Mouse (Mus musculus) erythroblast, embryonic 14.5 days (primary cell): ENCODE measurements around the gene Ceacam19. TPM values are rescaled to one million over a fixed set of nuclear protein-coding genes. Genes with fewer than 3 reads are reported as not detected.

Experiments
- H3K27me3 ChIP-seq: 2 replicates; pipeline ENCODE4 v1.6.1; 2012; ENCODE audit warnings: inconsistent platforms; ENCODE audit not compliant: control insufficient read depth
- H3K36me3 ChIP-seq: 2 replicates; pipeline ENCODE4 v1.6.1; 2012; ENCODE audit warnings: mild to moderate bottlenecking, inconsistent platforms; ENCODE audit not compliant: control insufficient read depth
- H3K4me1 ChIP-seq: 2 replicates; pipeline ENCODE4 v1.6.1; 2012; ENCODE audit warnings: inconsistent platforms; ENCODE audit not compliant: control insufficient read depth
- H3K4me3 ChIP-seq: replicated peaks from 2 replicates; pipeline ENCODE3; 2012; ENCODE audit warnings: moderate library complexity, mild to moderate bottlenecking, inconsistent platforms
- H3K9me3 ChIP-seq: 2 replicates; pipeline ENCODE4 v1.6.1; 2012; ENCODE audit warnings: low read length, inconsistent platforms, mixed read lengths; ENCODE audit not compliant: control insufficient read depth
- GATA1 ChIP-seq: IDR thresholded peaks from 2 replicates; pipeline ENCODE4 v1.6.1; 2012; ENCODE audit warnings: low read length, inconsistent platforms, mixed read lengths
- TAL1 ChIP-seq: IDR thresholded peaks from 3 replicates; pipeline ENCODE4 v1.6.1; 2012; ENCODE audit warnings: low read length, inconsistent platforms, mixed read lengths
- polyA plus RNA-seq: library from polyadenylated mRNA; stranded (reverse); fragments of >175 nt; gene quantifications from 2 replicates; pipeline ENCODE4 v1.2.3, GENCODE M21; 2012

The Ceacam19 gene
- polyA plus RNA-seq, 1 experiment, result not detected

GRCm38 (mm10) chr7:19867751-19868399, 19.9 kb downstream of the Ceacam19 start:
- H3K9me3 ChIP-seq, result no peaks in the 10 kb centered on the region
- no peaks in the 10 kb centered on the region for H3K4me1 ChIP-seq
- H3K4me3 ChIP-seq, result no peak overlapping the region
- no peaks in the 10 kb centered on the region for H3K27me3 ChIP-seq
- H3K36me3 ChIP-seq, result no peaks in the 10 kb centered on the region
- TF ChIP-seq GATA1 (no peak), TAL1 (no peak)

- Histone ChIP-seq H3K9me3 (no peaks in the 10 kb centered on the region), H3K4me1 (no peaks in the 10 kb centered on the region), H3K36me3 (no peaks in the 10 kb centered on the region), H3K27me3 (no peaks in the 10 kb centered on the region), H3K4me3 (no peak overlapping the region)
- no peak for TF ChIP-seq GATA1
- TF ChIP-seq TAL1, result no peak
Measured at GRCm38 (mm10) chr7:19866490-19866889, 21.3 kb downstream of the Ceacam19 start.

GRCm38 (mm10) chr7:19865246-19866036, 22.3 kb downstream of the Ceacam19 start:
- TF ChIP-seq TAL1 (no peak), GATA1 (no peak)
- Histone ChIP-seq H3K4me1 (no peaks in the 10 kb centered on the region), H3K27me3 (no peaks in the 10 kb centered on the region), H3K36me3 (no peaks in the 10 kb centered on the region), H3K9me3 (no peaks in the 10 kb centered on the region), H3K4me3 (no peak overlapping the region)

GRCm38 (mm10) chr7:19864241-19864640, 23.5 kb downstream of the Ceacam19 start:
- no peak for TF ChIP-seq TAL1
- Histone ChIP-seq H3K27me3 (no peaks in the 10 kb centered on the region), H3K9me3 (no peaks in the 10 kb centered on the region), H3K4me1 (no peaks in the 10 kb centered on the region), H3K4me3 (no peak overlapping the region), H3K36me3 (no peaks in the 10 kb centered on the region)

GRCm38 (mm10) chr7:19861199-19861598, 26.6 kb downstream of the Ceacam19 start, which contains the start of gene Ceacam16:
TSS of gene Ceacam16 (minus strand) at chr7:19861299.
- no peaks in the 10 kb centered on the region for H3K27me3 ChIP-seq
- no peaks in the 10 kb centered on the region for H3K9me3 ChIP-seq
- no peaks in the 10 kb centered on the region for H3K4me1 ChIP-seq
- no peak for TF ChIP-seq TAL1
- no peak for TF ChIP-seq GATA1
- H3K36me3 ChIP-seq, result no peaks in the 10 kb centered on the region
- no peak within 1 kb of the TSS for H3K4me3 ChIP-seq

GRCm38 (mm10) chr7:19859740-19860139, 28.0 kb downstream of the Ceacam19 start:
- no peaks in the 10 kb centered on the region for H3K4me1 ChIP-seq

GRCm38 (mm10) chr7:19856283-19856682, 31.5 kb downstream of the Ceacam19 start:
- H3K36me3 ChIP-seq, result no peaks in the 10 kb centered on the region
- TF ChIP-seq TAL1, result no peak
- no peak for TF ChIP-seq GATA1
- H3K4me3 ChIP-seq, result no peak overlapping the region
- 0 out of 2 replicates have a peak, but pooled peaks cover 3% of the 10 kb centered on the region for H3K4me1 ChIP-seq
- H3K9me3 ChIP-seq, result no peaks in the 10 kb centered on the region
- H3K27me3 ChIP-seq, result peaks cover 11% of the 10 kb centered on the region

More at GRCm38 (mm10) chr7:19859740-19860139, 28.0 kb downstream of the Ceacam19 start:
- no peak overlapping the region for H3K4me3 ChIP-seq
- H3K27me3 ChIP-seq, result no peaks in the 10 kb centered on the region
- H3K36me3 ChIP-seq, result no peaks in the 10 kb centered on the region
- TF ChIP-seq GATA1 (no peak), TAL1 (no peak)
- no peaks in the 10 kb centered on the region for H3K9me3 ChIP-seq

GRCm38 (mm10) chr7:19855663-19856062, 32.1 kb downstream of the Ceacam19 start:
- Histone ChIP-seq H3K36me3 (no peaks in the 10 kb centered on the region), H3K27me3 (peaks cover 11% of the 10 kb centered on the region), H3K4me3 (no peak overlapping the region), H3K4me1 (0 out of 2 replicates have a peak, but pooled peaks cover 3% of the 10 kb centered on the region), H3K9me3 (no peaks in the 10 kb centered on the region)
- TF ChIP-seq GATA1 (no peak), TAL1 (no peak)

GRCm38 (mm10) chr7:19853526-19853925, 34.2 kb downstream of the Ceacam19 start:
- H3K36me3 ChIP-seq, result no peaks in the 10 kb centered on the region
- no peak overlapping the region for H3K4me3 ChIP-seq
- H3K4me1 ChIP-seq, result 0 out of 2 replicates have a peak, but pooled peaks cover 3% of the 10 kb centered on the region
- TF ChIP-seq TAL1 (no peak), GATA1 (no peak)
- H3K9me3 ChIP-seq, result peaks cover 3% of the 10 kb centered on the region
- H3K27me3 ChIP-seq, result peaks cover 14% of the 10 kb centered on the region
